Mouse (Mus musculus): ENCODE measurements around the gene Tmem37. TPM values are rescaled to one million over a fixed set of nuclear protein-coding genes. Genes with fewer than 3 reads are reported as not detected.

Gene Tmem37
- polyA plus RNA-seq, 1 experiment from 2014 or later, result 51.3 TPM

DNA sequence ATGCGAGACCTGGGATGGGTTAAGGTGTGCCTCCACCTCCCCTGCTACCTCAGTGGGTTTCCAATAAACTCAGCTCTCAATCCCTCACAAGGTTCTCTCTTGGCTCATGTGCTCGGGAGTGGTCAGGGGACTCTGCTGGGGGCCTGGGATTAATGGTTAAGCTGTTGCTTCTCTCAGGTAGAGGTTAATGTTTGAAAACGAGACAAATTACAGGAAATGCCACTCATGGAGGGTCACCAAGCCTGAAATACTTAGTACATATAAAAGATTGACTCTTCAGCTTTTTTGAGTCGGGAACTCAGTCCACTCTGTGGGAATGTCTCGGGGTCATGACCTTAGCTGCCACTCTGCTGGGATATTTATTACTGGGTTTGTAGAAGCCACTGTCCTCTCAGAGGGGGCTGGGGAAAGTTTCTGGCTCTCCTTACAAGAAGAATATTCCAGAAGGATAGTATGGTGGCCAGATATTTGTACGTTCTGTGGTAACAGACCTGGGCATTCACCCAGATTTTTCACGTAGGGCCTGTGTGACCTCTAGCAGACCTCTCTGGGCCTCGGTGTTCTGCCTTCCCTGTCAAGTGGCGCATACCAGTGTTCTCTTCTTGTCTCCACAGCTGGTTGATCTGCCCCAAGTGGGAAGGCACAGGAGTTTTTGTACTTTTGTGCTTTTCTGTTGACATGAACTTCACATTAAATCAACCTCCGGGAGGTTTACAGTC lies 49.4 kb downstream of the Tmem37 start:
- peak; percentile 60 for ATAC-seq
- H3K36me3 ChIP-seq, result no peaks in the 10 kb centered on the region
- no peak overlapping the region for H3K4me2 ChIP-seq (replicated peaks)
- no peak overlapping the region for H3K9ac ChIP-seq
- no peaks in the 10 kb centered on the region for H3K9me3 ChIP-seq
- H3K4me3 ChIP-seq (replicated peaks), result no peak overlapping the region
- H3K4me1 ChIP-seq (replicated peaks), result peaks cover 8% of the 10 kb centered on the region
- H3K27me3 ChIP-seq (replicated peaks), result no peaks in the 10 kb centered on the region
- no peak overlapping the region for H3K27ac ChIP-seq
- 36% methylated on average over 10 of the region's 10 CpGs for WGBS

DNA sequence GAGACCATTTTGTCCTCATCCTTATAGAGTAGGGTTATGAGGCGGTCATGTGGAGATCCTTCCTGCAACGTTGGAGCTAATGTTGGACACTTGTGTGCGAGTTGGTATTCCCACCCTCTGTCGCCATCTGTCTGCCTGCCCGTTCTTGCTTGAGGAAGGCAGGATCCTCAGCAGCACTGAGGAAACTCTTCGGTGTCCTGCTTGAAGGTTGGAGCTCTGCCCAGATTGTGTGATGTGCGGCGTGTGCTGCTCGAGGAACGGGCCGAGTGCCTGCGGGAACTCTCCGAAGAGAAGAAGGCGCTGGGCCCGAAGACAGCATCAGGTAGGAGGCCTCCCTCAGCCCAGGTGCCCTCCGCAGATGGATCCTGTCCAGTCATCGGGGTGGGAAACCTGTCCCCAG lies 51.9 kb downstream of the Tmem37 start:
- no peak for ATAC-seq
- no peaks in the 10 kb centered on the region for H3K36me3 ChIP-seq
- H3K9me3 ChIP-seq, result no peaks in the 10 kb centered on the region
- H3K4me3 ChIP-seq (replicated peaks), result no peak overlapping the region
- H3K9ac ChIP-seq, result no peak overlapping the region
- H3K4me1 ChIP-seq (replicated peaks), result peaks cover 8% of the 10 kb centered on the region
- H3K27me3 ChIP-seq (replicated peaks), result no peaks in the 10 kb centered on the region
- whole genome bisulfite sequencing, result 83% methylated on average over 17 of the region's 17 CpGs
- no peak overlapping the region for H3K27ac ChIP-seq
- H3K4me2 ChIP-seq (replicated peaks), result no peak overlapping the region

DNA sequence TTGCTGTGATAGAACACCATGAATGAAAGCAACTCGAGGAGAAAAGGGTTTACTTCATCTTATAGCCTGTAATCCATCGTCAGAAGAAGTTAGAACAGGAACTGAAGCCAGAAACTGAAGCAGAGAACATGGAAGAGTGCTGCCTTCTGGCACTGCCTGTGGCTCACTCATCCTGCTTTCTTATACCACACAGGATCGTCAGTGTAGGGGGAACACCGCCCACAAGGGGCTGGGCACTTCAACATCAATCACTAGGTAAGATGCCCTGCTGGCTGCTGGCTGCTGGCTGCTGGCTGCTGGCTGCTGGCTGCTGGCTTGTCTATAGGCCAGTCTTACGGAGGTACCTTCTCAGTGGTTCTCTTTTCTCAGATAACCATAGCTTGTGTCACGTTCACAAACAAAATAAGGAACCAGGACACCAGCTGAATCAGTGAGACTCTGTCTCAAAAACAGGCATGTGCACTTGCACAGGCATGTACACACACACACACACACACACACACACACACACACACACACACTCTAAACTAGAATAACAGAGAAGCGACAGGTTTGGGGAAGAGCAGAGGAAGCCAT lies 53.5 kb downstream of the Tmem37 start:
- H3K9me3 ChIP-seq, result no peaks in the 10 kb centered on the region
- H3K27me3 ChIP-seq (replicated peaks), result no peaks in the 10 kb centered on the region
- H3K4me2 ChIP-seq (replicated peaks), result no peak overlapping the region
- no peak overlapping the region for H3K27ac ChIP-seq
- no peak overlapping the region for H3K9ac ChIP-seq
- no peaks in the 10 kb centered on the region for H3K36me3 ChIP-seq
- no peak for ATAC-seq
- WGBS, result 63% methylated on average over 7 of the region's 7 CpGs
- peaks cover 8% of the 10 kb centered on the region for H3K4me1 ChIP-seq (replicated peaks)
- no peak overlapping the region for H3K4me3 ChIP-seq (replicated peaks)

GRCm38 (mm10) chr1:120019428-120019827 lies 54.4 kb downstream of the Tmem37 start:
- H3K4me1 ChIP-seq (replicated peaks), result peaks cover 2% of the 10 kb centered on the region
- no peak overlapping the region for H3K4me3 ChIP-seq (replicated peaks)
- H3K9ac ChIP-seq, result no peak overlapping the region
- no peaks in the 10 kb centered on the region for H3K27me3 ChIP-seq (replicated peaks)
- no peak overlapping the region for H3K4me2 ChIP-seq (replicated peaks)
- no peaks in the 10 kb centered on the region for H3K9me3 ChIP-seq
- ATAC-seq, result no peak
- H3K36me3 ChIP-seq, result no peaks in the 10 kb centered on the region
- WGBS, result 88% methylated on average over 12 of the region's 12 CpGs
- H3K27ac ChIP-seq, result no peak overlapping the region

GRCm38 (mm10) chr1:120018900-120019299 lies 55.0 kb downstream of the Tmem37 start:
- Histone ChIP-seq H3K4me2 (replicated peaks) (no peak overlapping the region), H3K9me3 (no peaks in the 10 kb centered on the region), H3K27ac (no peak overlapping the region), H3K9ac (no peak overlapping the region), H3K36me3 (no peaks in the 10 kb centered on the region), H3K27me3 (replicated peaks) (no peaks in the 10 kb centered on the region), H3K4me3 (replicated peaks) (no peak overlapping the region), H3K4me1 (replicated peaks) (no peaks in the 10 kb centered on the region)
- no peak for ATAC-seq
- WGBS, result 72% methylated on average over 3 of the region's 3 CpGs

Other genes starting within 250 kb of the Tmem37 start
- gene Ptpn4, start 236.5 kb downstream of the Tmem37 start, polyA plus RNA-seq (2015; fragmentation: Nextera tagmentation; extraction: Ambion mirVana), result 5.2 and 7.5 TPM in 2 replicates
- gene Tmem177, start 160.9 kb downstream of the Tmem37 start, polyA plus RNA-seq (2015; fragmentation: Nextera tagmentation; extraction: Ambion mirVana), result 6.5 TPM in 2 replicates
- not detected in 2 replicates for gene Cfap221, start 76.8 kb downstream of the Tmem37 start, polyA plus RNA-seq (2015; fragmentation: Nextera tagmentation; extraction: Ambion mirVana)
- gene Sctr, start 67.2 kb downstream of the Tmem37 start, polyA plus RNA-seq (2015; fragmentation: Nextera tagmentation; extraction: Ambion mirVana), result 0.72 and 0.90 TPM in 2 replicates
- gene Dbi, start 47.0 kb upstream of the Tmem37 start, polyA plus RNA-seq (2015; fragmentation: Nextera tagmentation; extraction: Ambion mirVana), result 1,422 and 1,510 TPM in 2 replicates
- 15.6 and 18.4 TPM in 2 replicates for gene 3110009E18Rik, start 47.1 kb upstream of the Tmem37 start, polyA plus RNA-seq (2015; fragmentation: Nextera tagmentation; extraction: Ambion mirVana)
- gene Steap3, start 198.6 kb upstream of the Tmem37 start, polyA plus RNA-seq (2015; fragmentation: Nextera tagmentation; extraction: Ambion mirVana), result 3.0 and 3.4 TPM in 2 replicates